In the genomic region with DNA sequence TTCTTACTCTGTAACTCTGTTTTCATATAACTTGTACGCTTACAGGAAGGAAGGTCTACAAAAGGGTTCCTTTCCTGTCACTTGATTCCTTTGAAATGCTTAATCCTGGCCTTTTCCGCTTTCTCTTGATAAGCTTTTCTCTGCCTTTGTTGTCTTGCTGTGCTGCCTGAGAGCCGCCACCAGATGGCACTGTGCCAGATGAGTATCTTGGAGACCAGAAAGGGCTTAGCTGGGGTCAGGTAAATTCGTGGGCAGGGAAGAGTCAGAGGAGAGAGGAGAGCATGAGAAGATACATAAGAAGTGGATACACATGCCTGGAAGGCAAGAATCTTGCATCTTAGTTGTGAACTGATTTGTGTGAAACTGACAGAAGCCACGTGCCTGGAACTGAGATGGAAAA, we compare ENCODE assay signal across 9 mouse cellular contexts. TPM values are rescaled to one million over a fixed set of nuclear protein-coding genes. Genes with fewer than 3 reads are reported as not detected.
DNase-seq lines count a peak whose midpoint lies in the region; ATAC-seq lines count a peak whose summit lies in the region.
"Had no signal": no experiment of that assay in that cellular context is flagged by ENCODE, and none has a peak within 500 bp of the region (broad histone marks: within the 10 kb centered on the region; RNA-seq: fewer than 3 reads in every experiment).

No protein-coding gene starts in this region.

- DNase-seq in heart, adult 11 months, result no peak
- DNase-seq in adipocyte (ENCODE audit: low spot score), result peak; percentile 40
- DNase-seq in embryo, embryonic 11.5 days (ENCODE audit: low read depth, low spot score), result peak; percentile 63
- peak; percentile 87 for DNase-seq in left cerebral cortex, postnatal 4 days
- DNase-seq in thymus, postnatal 25 days, result peak; percentile 61

- peaks cover 5% of the 10 kb centered on the region; the same call in 1 of the 2 replicates for H3K4me1 ChIP-seq in heart, embryonic 12.5 days (replicated peaks)
- peaks cover 10% of the 10 kb centered on the region; the same call in 1 of the 2 replicates for H3K4me1 ChIP-seq in hindbrain, embryonic 13.5 days (replicated peaks)
- H3K4me1 ChIP-seq in neural tube, embryonic 14.5 days (ENCODE audit: control insufficient read depth, insufficient read depth, low read length), result no peaks in the 10 kb centered on the region

- H3K9ac ChIP-seq in heart, embryonic 12.5 days, result no peak overlapping the region
- H3K9ac ChIP-seq in hindbrain, embryonic 13.5 days, result no peak overlapping the region
- H3K9ac ChIP-seq in neural tube, embryonic 14.5 days (replicated peaks; ENCODE audit: low read depth, low read length), result no peak overlapping the region
- H3K9ac ChIP-seq: lung, embryonic 15.5 days had no signal

- intact Hi-C loops in left cerebral cortex, postnatal 4 days (cut with DNase I), result no loop called here

- no peaks in the 10 kb centered on the region for H3K36me3 ChIP-seq in heart, embryonic 12.5 days
- H3K36me3 ChIP-seq in hindbrain, embryonic 13.5 days, result no peaks in the 10 kb centered on the region
- H3K36me3 ChIP-seq in neural tube, embryonic 14.5 days (ENCODE audit: control insufficient read depth, insufficient read depth, low read length), result no peaks in the 10 kb centered on the region
- H3K36me3 ChIP-seq: lung, embryonic 15.5 days had no signal

- no peak overlapping the region for H3K4me2 ChIP-seq in heart, embryonic 12.5 days
- no peak overlapping the region for H3K4me2 ChIP-seq in hindbrain, embryonic 13.5 days
- no peak overlapping the region for H3K4me2 ChIP-seq in neural tube, embryonic 14.5 days (ENCODE audit: low read depth, low read length)
- H3K4me2 ChIP-seq: lung, embryonic 15.5 days had no signal

- peaks cover 11% of the 10 kb centered on the region for H3K27me3 ChIP-seq in heart, embryonic 12.5 days (replicated peaks)
- no peaks in the 10 kb centered on the region for H3K27me3 ChIP-seq in hindbrain, embryonic 13.5 days
- H3K27me3 ChIP-seq in neural tube, embryonic 14.5 days (ENCODE audit: control insufficient read depth, insufficient read depth, low read length), result no peaks in the 10 kb centered on the region
- H3K27me3 ChIP-seq: lung, embryonic 15.5 days had no signal

- WGBS in heart, embryonic 12.5 days, result 9% methylated on average over 5 of the region's 5 CpGs
- 16% methylated on average over 5 of the region's 5 CpGs for WGBS in hindbrain, embryonic 13.5 days
- 21% methylated on average over 5 of the region's 5 CpGs for WGBS in neural tube, embryonic 14.5 days

- no peak overlapping the region for H3K27ac ChIP-seq in heart, embryonic 12.5 days (ENCODE audit: poor library complexity, severe bottlenecking)
- H3K27ac ChIP-seq in hindbrain, embryonic 13.5 days, result peak overlapping the region; percentile 49
- H3K27ac ChIP-seq in neural tube, embryonic 14.5 days (ENCODE audit: low read depth, low read length), result peak overlapping the region; percentile 53
- H3K27ac ChIP-seq: lung, embryonic 15.5 days had no signal

- H3K9me3 ChIP-seq in heart, embryonic 12.5 days (replicated peaks), result no peaks in the 10 kb centered on the region
- no peaks in the 10 kb centered on the region for H3K9me3 ChIP-seq in hindbrain, embryonic 13.5 days
- H3K9me3 ChIP-seq in neural tube, embryonic 14.5 days (ENCODE audit: control insufficient read depth, low read length), result no peaks in the 10 kb centered on the region
- H3K9me3 ChIP-seq: lung, embryonic 15.5 days had no signal

- H3K4me3 ChIP-seq in heart, embryonic 12.5 days, result no peak overlapping the region
- no peak overlapping the region for H3K4me3 ChIP-seq in hindbrain, embryonic 13.5 days
- no peak overlapping the region for H3K4me3 ChIP-seq in neural tube, embryonic 14.5 days (ENCODE audit: low read depth, low read length)
- H3K4me3 ChIP-seq: lung, embryonic 15.5 days had no signal

- peak; percentile 45; the same call in 1 of the 2 replicates for ATAC-seq in heart, embryonic 12.5 days (ENCODE audit: insufficient number of reproducible peaks, low FRiP score)
- ATAC-seq in hindbrain, embryonic 13.5 days (ENCODE audit: low FRiP score), result 0 out of 2 replicates have a peak, but pooled peaks have one; percentile 43
- peak; percentile 56; the same call in 1 of the 2 replicates for ATAC-seq in neural tube, embryonic 14.5 days (ENCODE audit: low read depth)

RNA-seq across cellular contexts. Expression of a gene that starts 11.5 kb away (rescaled TPM):
- 3.3 and 4.1 TPM in 2 replicates for polyA plus RNA-seq in heart, embryonic 12.5 days (2016; fragmentation: Nextera tagmentation; extraction: Ambion mirVana)
- polyA plus RNA-seq in hindbrain, embryonic 13.5 days (2015; fragmentation: Nextera tagmentation; extraction: Ambion mirVana), result 81.7 and 84.5 TPM in 2 replicates
- 100 to 1,000 TPM; 135 TPM for total RNA-seq in left cerebral cortex, postnatal 4 days (2021)
- polyA plus RNA-seq in neural tube, embryonic 14.5 days (2014; fragmentation: Nextera tagmentation; extraction: Ambion mirVana), result 97.9 and 102 TPM in 2 replicates

Comparison
In these comparisons a context has a peak if more than half of its experiments do, and no peak if none do; other contexts are left out.
1. RNA of a gene that starts 11.5 kb away (polyA plus RNA-seq): 97.9 to 102 TPM in neural tube, embryonic 14.5 days and 81.7 to 84.5 TPM in hindbrain, embryonic 13.5 days; 3.3 to 4.1 TPM in heart, embryonic 12.5 days; every median in the first group is over 10 times any median in the second.
2. Peak in every context shown above with its lines, with median percentiles within 50 percentile points of each other: ATAC-seq.